Mouse (Mus musculus): ENCODE results near the gene Scamp5.

Gene Scamp5

DNA sequence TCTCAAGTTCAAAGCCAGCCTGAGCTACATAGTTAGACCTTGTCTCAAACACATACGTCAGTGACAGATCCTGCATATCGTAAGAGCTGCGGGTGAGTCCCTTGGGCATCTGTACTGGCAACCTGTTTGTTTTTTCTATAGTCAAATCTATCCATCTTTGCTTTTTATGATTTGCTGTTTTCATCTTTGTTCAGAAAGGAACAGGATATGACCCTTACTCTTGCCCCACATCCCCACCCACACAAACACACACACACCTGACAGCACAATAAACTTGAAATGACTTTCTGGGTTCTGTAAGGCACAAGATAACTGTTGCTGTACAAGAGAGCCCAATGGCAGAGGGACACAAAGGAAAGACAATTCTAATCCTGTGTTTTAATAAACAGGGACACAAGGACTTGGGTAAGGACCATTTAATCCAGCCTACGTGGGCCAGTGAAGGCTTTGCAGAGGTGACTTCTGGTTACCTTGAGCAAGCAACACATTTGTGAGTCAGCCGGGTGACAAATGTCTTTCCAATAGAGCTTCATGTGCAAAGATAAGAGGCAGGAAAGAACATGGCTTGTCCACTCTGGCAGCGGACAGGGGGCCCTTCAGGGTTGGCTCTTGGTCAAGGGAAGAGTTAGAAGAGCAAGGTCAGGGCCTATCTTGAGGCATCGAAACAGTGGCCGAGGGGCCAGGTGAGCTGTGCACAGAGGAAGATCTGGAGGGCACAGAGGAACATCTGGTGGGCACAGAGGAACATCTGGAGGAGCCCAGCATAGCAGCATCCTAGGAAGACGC is 60.5 kb downstream of the Scamp5 start:
- no peak for DNase-seq

DNA sequence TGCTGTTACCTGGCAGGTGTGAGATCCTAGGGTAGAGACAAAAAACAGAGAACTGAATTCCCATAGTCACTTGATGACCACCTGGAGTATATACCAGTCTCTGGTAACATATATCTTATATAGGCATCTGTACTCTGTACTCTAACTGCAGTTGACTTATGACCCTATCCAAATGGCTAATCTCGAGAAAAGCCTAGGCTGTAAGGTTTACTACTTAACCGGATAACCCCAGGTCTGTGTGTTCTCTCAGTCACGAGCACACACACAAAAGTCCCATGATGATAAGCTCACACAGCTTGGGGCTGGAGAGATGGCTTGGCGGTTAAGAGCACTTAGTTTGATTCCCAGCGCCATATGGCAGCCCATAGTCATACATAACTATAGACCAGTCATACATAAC is 61.5 kb downstream of the Scamp5 start:
- no peak for DNase-seq

DNA sequence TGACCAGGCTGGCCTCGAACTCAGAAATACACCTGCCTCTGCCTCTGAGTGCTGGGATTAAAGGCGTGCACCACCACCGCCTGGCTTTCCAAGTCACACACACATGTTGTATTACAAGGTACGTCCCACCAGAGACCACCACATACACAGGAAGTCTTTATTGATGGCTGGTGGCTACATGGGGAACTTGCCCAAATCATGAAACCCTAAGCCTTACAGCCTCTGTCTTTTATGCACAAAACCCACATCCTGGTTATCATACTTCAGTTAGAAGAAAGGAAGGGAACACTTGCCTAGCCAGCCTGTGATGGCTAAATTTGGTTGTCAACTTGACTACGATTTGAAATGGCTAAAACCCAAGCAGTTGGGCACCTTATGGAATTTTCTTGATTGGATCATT is 63.8 kb downstream of the Scamp5 start:
- DNase-seq: no peak

DNA sequence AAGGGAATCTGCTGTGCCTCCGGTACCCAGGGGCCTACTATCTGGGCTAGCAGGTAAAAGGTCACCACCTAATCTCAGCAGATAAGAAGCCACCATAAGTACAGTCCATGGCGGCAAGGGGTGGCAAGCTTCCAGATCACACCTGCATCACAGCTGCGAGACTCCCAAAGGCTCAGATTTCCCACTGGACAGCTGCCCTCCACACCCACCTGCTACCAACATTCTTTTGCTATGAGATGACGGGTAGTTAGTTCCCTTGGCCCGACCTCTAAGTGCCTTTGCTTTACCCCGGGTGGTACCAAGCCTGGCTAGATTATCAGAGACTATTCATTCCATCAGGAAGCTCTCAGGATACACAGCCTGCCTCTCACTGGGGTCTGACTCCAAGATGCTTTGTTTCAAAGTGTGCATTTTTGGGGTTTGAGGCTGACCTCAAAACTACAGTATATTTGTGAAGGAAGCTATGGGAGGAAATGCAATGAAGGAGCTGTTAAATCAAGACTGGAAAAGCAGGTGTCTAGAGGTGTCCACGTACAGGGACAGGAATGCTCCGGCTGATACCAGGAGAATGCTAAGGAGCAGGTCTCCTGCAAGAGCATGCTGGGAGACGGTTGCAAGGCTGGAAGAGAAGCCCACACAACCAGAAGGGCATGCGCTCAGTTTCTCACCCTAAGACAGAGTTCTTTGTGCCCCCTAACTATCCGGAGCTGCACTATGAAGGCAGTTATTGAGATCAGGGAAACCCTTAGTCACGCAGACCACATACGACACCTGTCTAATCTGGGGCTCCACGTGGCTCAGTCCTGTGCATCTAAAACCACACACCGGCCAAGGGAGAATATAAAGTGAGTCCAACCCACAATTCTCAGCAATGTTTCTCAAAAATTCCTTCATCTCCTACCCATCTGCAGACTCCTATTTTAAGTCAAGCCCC is 65.3 kb downstream of the Scamp5 start:
- no peak for DNase-seq

DNA sequence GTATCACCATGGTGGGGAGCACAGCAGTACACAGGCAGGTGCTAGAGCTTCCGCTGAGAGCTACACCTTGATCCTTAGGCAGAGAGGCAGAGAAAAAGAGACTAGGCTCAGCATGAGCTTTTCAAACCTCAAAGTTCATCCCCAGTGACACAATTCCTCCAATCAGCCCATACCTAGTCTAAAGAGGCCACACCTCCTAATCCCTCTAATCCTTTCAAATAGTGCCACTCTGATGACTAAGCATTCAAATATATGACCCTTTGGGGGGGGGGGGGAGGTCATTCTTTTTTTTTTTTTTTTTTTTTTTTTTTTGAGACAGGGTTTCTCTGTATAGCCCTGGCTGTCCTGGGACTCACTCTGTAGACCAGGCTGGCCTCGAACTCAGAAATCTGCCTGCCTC is 69.1 kb downstream of the Scamp5 start:
- no peak for DNase-seq

DNA sequence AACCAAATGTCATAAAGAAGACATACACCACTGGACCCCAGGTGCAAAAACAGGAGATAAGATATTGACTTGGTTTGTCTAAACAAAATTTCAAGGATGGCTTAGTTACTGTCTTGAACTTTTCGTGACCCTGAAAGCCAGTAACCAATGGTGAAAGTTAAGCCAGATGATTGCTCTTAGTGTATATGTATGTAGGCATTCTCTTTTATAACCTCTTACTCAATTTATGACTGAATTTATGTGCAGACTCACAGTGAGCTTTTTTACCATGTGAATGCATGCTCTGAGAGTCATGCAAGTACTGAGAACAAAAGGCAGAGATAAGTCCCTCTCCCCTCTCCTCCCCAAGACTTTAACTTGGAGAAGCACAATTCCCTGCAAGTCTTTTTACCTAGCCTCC is 75.0 kb downstream of the Scamp5 start:
- no peak for DNase-seq

Data from thymus, adult 18-20 months (tissue).